Mouse (Mus musculus) layer of hippocampus, postnatal 14 days (tissue): ENCODE results near the gene Irf2bp2. TPM values are rescaled to one million over a fixed set of nuclear protein-coding genes. Genes with fewer than 3 reads are reported as not detected.

Experiments
- DNase-seq, 2 experiments: peaks; one replicate each; pipeline ENCODE4 v3.0.0; 2021 to 2022; ENCODE audit warnings: low spot score in 2 of 2, mixed read lengths in 1 of 2
- total RNA-seq, 2 experiments: library from RNA; stranded (reverse); gene quantifications; 2 replicates each; pipeline ENCODE4 v1.2.3; 2021

Gene Irf2bp2
- total RNA-seq, 2 experiments from 2014 or later, result 57.1 to 61.7 TPM

- DNase-seq, result no peak
Measured at GRCm38 (mm10) chr8:126587836-126588503, 5.8 kb downstream of the Irf2bp2 start.

GRCm38 (mm10) chr8:126586599-126587577 lies 6.9 kb downstream of the Irf2bp2 start:
- DNase-seq, result no peak

DNA sequence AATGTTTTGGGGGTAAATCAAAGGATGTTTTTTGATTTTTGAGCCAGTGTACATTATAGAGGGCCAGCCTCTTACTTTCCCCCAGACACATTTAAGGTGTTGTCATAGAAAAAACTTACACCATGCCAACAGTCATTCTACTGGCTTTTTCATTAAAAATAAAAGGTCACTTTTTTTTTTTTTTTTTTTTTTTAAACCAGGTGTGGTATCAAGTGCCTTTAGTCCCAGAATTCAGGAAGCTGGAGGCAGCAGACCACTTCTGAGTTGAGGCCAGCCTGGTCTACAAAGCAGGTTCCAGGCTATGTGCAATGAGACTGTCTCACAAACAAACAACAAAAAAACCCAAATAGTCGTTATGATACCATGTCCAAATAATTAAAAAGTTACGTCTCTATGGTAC lies 7.7 kb downstream of the Irf2bp2 start:
- no peak for DNase-seq

- DNase-seq, result peak in 1 of 2 experiments; percentile 27
Measured at GRCm38 (mm10) chr8:126585561-126586031, 8.2 kb downstream of the Irf2bp2 start.

- DNase-seq, result no peak
Measured at GRCm38 (mm10) chr8:126584844-126585231, 8.9 kb downstream of the Irf2bp2 start.

GRCm38 (mm10) chr8:126583971-126584843 lies 9.6 kb downstream of the Irf2bp2 start:
- peak; percentile 69 to 70 for DNase-seq

DNA sequence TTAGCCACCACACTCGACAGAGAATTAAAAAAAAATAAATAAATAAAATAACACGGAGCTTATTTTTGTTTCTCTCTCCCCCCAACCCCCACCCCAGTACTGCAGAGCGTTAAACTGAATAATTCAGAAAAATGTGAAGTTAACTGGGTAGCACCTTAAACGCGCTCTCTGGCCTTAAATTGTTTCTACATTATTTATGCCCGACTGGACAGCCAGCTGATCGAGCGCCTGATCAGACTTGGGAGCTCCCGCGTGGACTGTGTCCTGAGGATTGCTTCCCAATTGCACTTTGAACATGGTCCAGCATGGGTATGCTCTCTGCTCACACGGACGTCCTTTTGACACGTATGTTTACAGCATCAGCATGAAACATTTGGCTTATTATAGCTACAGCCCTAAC lies 10.3 kb downstream of the Irf2bp2 start:
- DNase-seq, result no peak

DNA sequence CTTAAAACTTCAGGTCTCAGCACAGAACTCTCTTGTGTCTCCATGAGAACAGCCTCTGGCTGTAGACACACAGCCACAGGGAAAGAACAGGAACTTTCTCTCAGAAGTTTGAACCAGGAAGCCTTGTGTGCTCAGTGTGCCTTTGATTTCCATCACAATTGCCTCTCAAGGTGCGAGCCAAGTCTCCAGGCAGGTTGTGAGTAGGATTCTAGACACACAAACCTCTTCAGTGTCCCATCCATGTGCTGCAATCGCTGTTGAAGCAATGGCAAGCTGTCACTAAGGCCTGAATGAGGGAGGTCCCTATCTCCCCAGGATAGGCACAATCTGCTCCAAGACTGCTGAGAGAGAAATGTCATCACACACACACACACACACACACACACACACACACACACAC lies 10.8 kb downstream of the Irf2bp2 start:
- DNase-seq, result no peak

DNA sequence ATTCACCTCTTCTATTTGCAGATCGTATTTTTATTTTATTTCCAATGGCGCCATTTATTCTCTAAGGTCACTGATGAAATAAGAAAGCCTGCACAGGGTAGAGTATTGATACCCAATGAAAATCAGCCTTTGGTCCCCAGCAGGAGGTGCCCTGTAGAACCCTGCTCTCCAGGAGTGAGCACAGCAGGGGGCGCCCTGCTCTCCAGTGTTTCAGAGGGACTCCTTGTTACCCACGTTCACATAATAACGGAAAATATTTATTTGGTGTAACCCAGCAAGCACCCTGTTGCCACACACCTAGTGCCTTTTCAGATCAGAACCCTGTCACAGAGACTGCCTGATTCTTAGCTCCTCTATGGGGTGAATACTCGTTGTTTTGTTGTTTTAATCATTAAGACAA lies 11.3 kb downstream of the Irf2bp2 start:
- DNase-seq, result peak in 1 of 2 experiments; percentile 51

DNA sequence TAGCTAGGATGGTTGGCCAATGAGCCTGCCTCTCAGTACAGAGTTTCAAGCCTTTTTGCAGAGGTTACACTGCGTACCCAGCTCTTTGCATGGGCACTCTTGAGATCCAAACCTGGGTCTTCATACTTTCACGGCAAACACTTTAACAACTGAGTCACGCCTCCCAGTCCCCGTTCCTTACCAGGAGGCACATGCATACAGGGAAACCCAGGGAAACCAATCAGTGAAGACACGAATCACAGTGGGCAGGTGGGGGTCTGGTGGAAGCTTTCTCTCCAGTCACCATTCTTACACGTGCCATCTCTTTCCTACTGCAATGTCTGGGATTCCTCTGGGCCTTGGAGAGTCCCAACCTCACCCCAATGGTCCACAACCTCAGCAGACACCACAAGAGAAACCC lies 12.1 kb downstream of the Irf2bp2 start:
- no peak for DNase-seq

GRCm38 (mm10) chr8:126580826-126581225 lies 13.0 kb downstream of the Irf2bp2 start:
- no peak for DNase-seq

- DNase-seq, result no peak
Measured at GRCm38 (mm10) chr8:126580086-126580485, 13.7 kb downstream of the Irf2bp2 start.

DNA sequence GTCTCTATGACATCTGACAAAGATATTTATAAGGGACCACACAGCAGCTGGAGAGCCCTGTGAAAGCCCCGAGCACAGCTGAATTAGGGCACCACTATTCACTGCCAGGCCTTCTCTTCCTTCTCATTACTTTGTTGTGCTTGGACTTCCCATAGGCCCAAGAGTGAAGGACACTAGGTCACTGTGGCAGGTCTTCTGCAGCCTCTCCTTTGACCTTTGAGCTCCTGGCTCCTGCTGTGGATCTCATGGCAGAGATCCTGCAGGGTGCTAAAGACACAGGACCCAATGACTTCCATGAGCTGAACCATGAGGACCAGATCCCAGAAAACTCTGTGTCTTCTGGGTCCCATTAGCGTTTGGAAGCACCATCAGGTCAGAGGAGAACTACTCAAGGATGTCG lies 15.1 kb downstream of the Irf2bp2 start:
- DNase-seq, result no peak

DNA sequence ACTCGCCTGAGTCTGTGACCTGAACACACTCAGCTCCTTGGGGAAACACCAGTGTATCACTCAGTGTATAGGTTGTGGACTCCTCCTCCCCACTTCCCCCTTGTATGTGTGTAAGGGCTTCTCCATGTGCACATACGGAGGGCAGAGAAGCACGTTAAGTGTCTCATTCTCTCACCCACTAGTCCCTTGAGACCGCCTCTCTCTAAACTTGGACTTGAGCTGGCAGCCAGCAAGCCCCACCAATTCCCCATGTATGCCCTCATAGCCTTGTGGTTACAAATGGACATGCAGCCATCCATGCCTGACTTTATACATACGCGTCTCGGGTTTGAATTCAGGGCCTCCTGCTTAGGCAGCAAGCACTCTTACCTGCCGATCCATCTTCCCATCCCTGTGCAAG lies 16.9 kb downstream of the Irf2bp2 start:
- no peak for DNase-seq

DNA sequence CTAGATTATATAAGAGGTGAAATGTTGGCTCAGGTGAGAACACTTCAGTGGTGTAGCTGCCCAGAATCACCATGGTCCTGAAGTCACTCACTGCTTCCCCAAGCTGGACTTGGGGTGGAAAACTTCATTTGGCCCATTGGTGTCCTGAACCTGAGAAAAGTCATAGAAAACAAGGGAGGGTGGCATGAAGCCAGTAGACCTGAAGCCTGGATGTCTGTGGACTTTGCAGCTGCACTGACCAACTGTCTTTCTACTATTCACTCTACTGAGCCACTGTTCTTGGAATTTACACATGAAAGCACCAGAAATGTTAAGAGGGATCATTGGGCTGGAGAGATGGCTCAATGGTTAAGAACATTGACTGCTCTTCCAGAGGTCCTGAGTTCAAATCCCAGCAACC lies 17.7 kb downstream of the Irf2bp2 start:
- DNase-seq, result no peak

DNA sequence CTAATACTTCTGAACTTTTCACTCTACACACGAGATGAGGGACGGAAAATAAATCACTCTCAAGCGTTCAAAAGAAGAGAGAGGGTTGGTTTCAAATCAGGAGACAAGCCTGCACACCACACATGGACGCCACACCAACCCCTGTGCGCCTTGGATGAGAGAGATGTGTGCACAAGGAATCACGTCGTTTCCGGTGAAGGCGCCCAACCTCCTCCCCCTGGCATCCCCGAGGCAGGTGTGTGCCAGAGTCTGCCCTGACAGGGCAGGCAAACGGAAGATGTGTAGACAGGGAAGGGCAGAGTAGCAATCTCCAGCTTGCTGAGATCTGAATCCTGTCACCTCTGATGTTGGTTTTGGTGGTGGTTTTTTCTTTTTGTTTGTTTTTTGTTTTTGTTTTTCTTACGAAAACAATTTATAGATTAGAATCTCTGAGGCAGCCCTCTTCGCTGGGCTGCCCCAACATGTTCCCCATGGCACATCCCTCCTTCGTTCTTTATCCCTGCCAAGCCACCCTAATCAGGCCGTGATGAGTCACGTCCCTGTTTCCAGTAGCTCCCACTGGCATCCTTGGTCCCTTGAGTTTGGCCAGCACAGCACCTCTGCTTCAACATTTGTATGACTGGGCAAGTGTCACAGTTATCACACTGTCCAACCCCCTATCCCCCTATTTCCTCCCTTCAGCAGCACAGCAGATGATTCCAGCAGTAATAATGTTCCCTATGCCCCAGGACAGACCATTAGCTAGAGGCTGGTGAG lies 18.7 kb downstream of the Irf2bp2 start:
- no peak for DNase-seq

- no peak for DNase-seq
Measured at GRCm38 (mm10) chr8:126573878-126574277, 19.9 kb downstream of the Irf2bp2 start.

- DNase-seq, result no peak
Measured at GRCm38 (mm10) chr8:126573079-126573694, 20.6 kb downstream of the Irf2bp2 start.

- DNase-seq, result no peak
Measured at GRCm38 (mm10) chr8:126571065-126571660, 22.6 kb downstream of the Irf2bp2 start.
